Mouse (Mus musculus): ENCODE results near the gene Ephb1. TPM values are rescaled to one million over a fixed set of nuclear protein-coding genes. Genes with fewer than 3 reads are reported as not detected.

Gene Ephb1
- 0.42 and 0.44 TPM in 2 replicates for polyA plus RNA-seq (2016; fragmentation: Nextera tagmentation; extraction: Ambion mirVana)

GRCm38 (mm10) chr9:102354561-102354973, at the start of gene Ephb1:
Ephb1 (minus strand) TSS chr9:102354693.
- WGBS (ENCODE audit: insufficient replicate concordance), result 2% methylated on average over 22 of the region's 22 CpGs
- no peak within 1 kb of the TSS for H3K27ac ChIP-seq
- no peaks in the 10 kb centered on the region for H3K36me3 ChIP-seq
- peaks cover 11% of the 10 kb centered on the region; the same call in 1 of the 2 replicates for H3K4me1 ChIP-seq
- peak; percentile 52 for ATAC-seq
- H3K9me3 ChIP-seq (replicated peaks), result no peaks in the 10 kb centered on the region
- peaks cover 78% of the 10 kb centered on the region for H3K27me3 ChIP-seq (replicated peaks)
- H3K9ac ChIP-seq, result no peak within 1 kb of the TSS
- peak within 1 kb of the TSS; percentile 43 for H3K4me3 ChIP-seq
- H3K4me2 ChIP-seq, result peak within 1 kb of the TSS; percentile 65

GRCm38 (mm10) chr9:102403086-102404021, 48.9 kb upstream of the Ephb1 start:
- Histone ChIP-seq H3K27me3 (replicated peaks) (no peaks in the 10 kb centered on the region), H3K4me2 (no peak overlapping the region), H3K4me1 (no peaks in the 10 kb centered on the region), H3K9me3 (replicated peaks) (no peaks in the 10 kb centered on the region), H3K4me3 (no peak overlapping the region), H3K9ac (no peak overlapping the region), H3K27ac (no peak overlapping the region), H3K36me3 (no peaks in the 10 kb centered on the region)
- ATAC-seq, result no peak
- 23% methylated on average over 18 of the region's 18 CpGs for WGBS (ENCODE audit: insufficient replicate concordance)

GRCm38 (mm10) chr9:102402671-102403070, 48.2 kb upstream of the Ephb1 start:
- Histone ChIP-seq H3K36me3 (no peaks in the 10 kb centered on the region), H3K27me3 (replicated peaks) (no peaks in the 10 kb centered on the region), H3K4me2 (no peak overlapping the region), H3K27ac (no peak overlapping the region), H3K4me3 (no peak overlapping the region), H3K9me3 (replicated peaks) (no peaks in the 10 kb centered on the region), H3K4me1 (no peaks in the 10 kb centered on the region), H3K9ac (no peak overlapping the region)
- ATAC-seq, result peak; percentile 41; the same call in 1 of the 2 replicates
- WGBS (ENCODE audit: insufficient replicate concordance), result 34% methylated on average over 3 of the region's 3 CpGs

DNA sequence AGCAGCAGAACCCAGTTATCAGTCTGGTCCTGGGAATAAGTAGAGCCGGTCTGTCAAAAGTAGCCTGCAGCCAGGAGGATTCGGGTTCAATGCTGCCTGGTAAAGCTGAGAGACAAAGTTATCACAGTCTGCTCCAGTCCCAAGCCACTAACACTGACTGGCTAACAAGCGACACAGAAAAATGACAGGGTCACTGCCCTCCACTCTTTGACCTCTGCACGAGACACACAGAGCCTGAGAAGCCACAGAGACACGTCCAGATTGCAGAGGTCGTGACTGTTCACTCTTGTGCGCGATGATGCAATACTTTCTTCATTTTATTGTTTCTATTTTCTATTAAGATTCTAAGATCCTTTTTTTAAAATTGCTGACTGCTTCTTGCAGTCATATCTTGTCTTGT, 33.8 kb upstream of the Ephb1 start:
- no peak overlapping the region for H3K4me2 ChIP-seq
- H3K4me3 ChIP-seq, result no peak overlapping the region
- H3K4me1 ChIP-seq, result no peaks in the 10 kb centered on the region
- no peak overlapping the region for H3K9ac ChIP-seq
- no peaks in the 10 kb centered on the region for H3K36me3 ChIP-seq
- WGBS (ENCODE audit: insufficient replicate concordance), result 61% methylated on average over 8 of the region's 8 CpGs
- no peak for ATAC-seq
- no peaks in the 10 kb centered on the region for H3K9me3 ChIP-seq (replicated peaks)
- H3K27ac ChIP-seq, result no peak overlapping the region
- H3K27me3 ChIP-seq (replicated peaks), result no peaks in the 10 kb centered on the region

- no peaks in the 10 kb centered on the region for H3K4me1 ChIP-seq
- ATAC-seq, result no peak
- H3K4me3 ChIP-seq, result no peak overlapping the region
- H3K9ac ChIP-seq, result no peak overlapping the region
- H3K4me2 ChIP-seq, result no peak overlapping the region
- no peaks in the 10 kb centered on the region for H3K27me3 ChIP-seq (replicated peaks)
- no peaks in the 10 kb centered on the region for H3K36me3 ChIP-seq
- 76% methylated on average over 9 of the region's 9 CpGs for WGBS (ENCODE audit: insufficient replicate concordance)
- H3K9me3 ChIP-seq (replicated peaks), result no peaks in the 10 kb centered on the region
- H3K27ac ChIP-seq, result no peak overlapping the region
These were observed 32.3 kb upstream of the Ephb1 start for GRCm38 (mm10) chr9:102386816-102387215.

DNA sequence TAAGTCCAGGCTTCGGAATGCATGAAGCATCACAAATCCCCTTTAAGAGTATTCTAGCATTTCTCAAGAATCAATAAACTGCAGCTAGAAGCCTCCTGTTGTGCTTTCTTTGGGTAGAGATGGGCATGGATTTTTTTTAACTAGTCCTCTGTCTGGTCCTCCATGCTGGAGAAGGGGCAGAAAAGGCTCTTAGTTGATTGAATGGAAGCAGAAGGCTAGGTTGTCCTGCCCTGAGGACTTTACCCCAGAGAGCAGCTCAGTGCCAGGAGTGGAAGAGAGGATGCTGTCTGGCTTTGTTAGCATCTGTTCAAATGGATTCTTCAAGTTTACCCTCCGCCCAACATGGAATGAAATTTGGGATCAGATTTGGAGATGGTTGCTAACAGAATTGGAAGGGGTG, 25.7 kb upstream of the Ephb1 start:
- WGBS (ENCODE audit: insufficient replicate concordance), result 56% methylated on average over 2 of the region's 2 CpGs
- H3K4me3 ChIP-seq, result no peak overlapping the region
- H3K4me1 ChIP-seq, result no peaks in the 10 kb centered on the region
- ATAC-seq, result no peak
- no peaks in the 10 kb centered on the region for H3K36me3 ChIP-seq
- no peaks in the 10 kb centered on the region for H3K9me3 ChIP-seq (replicated peaks)
- H3K9ac ChIP-seq, result no peak overlapping the region
- H3K4me2 ChIP-seq, result no peak overlapping the region
- H3K27me3 ChIP-seq (replicated peaks), result no peaks in the 10 kb centered on the region
- no peak overlapping the region for H3K27ac ChIP-seq

GRCm38 (mm10) chr9:102374661-102375060, 20.2 kb upstream of the Ephb1 start:
- Histone ChIP-seq H3K9me3 (replicated peaks) (no peaks in the 10 kb centered on the region), H3K27ac (no peak overlapping the region), H3K4me3 (no peak overlapping the region), H3K4me1 (no peaks in the 10 kb centered on the region), H3K4me2 (no peak overlapping the region), H3K36me3 (no peaks in the 10 kb centered on the region), H3K9ac (no peak overlapping the region), H3K27me3 (replicated peaks) (no peaks in the 10 kb centered on the region)
- ATAC-seq, result no peak
- 77% methylated on average over 5 of the region's 5 CpGs for WGBS (ENCODE audit: insufficient replicate concordance)

GRCm38 (mm10) chr9:102373886-102374285, 19.4 kb upstream of the Ephb1 start:
- H3K9me3 ChIP-seq (replicated peaks), result no peaks in the 10 kb centered on the region
- no peak overlapping the region for H3K4me2 ChIP-seq
- no peak overlapping the region for H3K27ac ChIP-seq
- 72% methylated on average over 5 of the region's 5 CpGs for WGBS (ENCODE audit: insufficient replicate concordance)
- ATAC-seq, result no peak
- H3K36me3 ChIP-seq, result no peaks in the 10 kb centered on the region
- H3K27me3 ChIP-seq (replicated peaks), result no peaks in the 10 kb centered on the region
- H3K4me3 ChIP-seq, result no peak overlapping the region
- H3K9ac ChIP-seq, result no peak overlapping the region
- no peaks in the 10 kb centered on the region for H3K4me1 ChIP-seq

- no peak overlapping the region for H3K4me2 ChIP-seq
- no peak overlapping the region for H3K4me3 ChIP-seq
- no peak overlapping the region for H3K9ac ChIP-seq
- no peaks in the 10 kb centered on the region for H3K4me1 ChIP-seq
- no peak for ATAC-seq
- H3K9me3 ChIP-seq (replicated peaks), result no peaks in the 10 kb centered on the region
- WGBS (ENCODE audit: insufficient replicate concordance), result 75% methylated on average over 3 of the region's 3 CpGs
- H3K27me3 ChIP-seq (replicated peaks), result no peaks in the 10 kb centered on the region
- H3K27ac ChIP-seq, result no peak overlapping the region
- no peaks in the 10 kb centered on the region for H3K36me3 ChIP-seq
These were observed 17.4 kb upstream of the Ephb1 start for GRCm38 (mm10) chr9:102371936-102372335.

- WGBS (ENCODE audit: insufficient replicate concordance), result 44% methylated on average over 14 of the region's 14 CpGs
- Histone ChIP-seq H3K4me3 (no peak overlapping the region), H3K4me1 (no peaks in the 10 kb centered on the region), H3K27me3 (replicated peaks) (no peaks in the 10 kb centered on the region), H3K27ac (no peak overlapping the region), H3K4me2 (no peak overlapping the region), H3K36me3 (no peaks in the 10 kb centered on the region), H3K9me3 (replicated peaks) (no peaks in the 10 kb centered on the region), H3K9ac (no peak overlapping the region)
- ATAC-seq, result no peak
These were observed 16.7 kb upstream of the Ephb1 start for GRCm38 (mm10) chr9:102371036-102371770.

DNA sequence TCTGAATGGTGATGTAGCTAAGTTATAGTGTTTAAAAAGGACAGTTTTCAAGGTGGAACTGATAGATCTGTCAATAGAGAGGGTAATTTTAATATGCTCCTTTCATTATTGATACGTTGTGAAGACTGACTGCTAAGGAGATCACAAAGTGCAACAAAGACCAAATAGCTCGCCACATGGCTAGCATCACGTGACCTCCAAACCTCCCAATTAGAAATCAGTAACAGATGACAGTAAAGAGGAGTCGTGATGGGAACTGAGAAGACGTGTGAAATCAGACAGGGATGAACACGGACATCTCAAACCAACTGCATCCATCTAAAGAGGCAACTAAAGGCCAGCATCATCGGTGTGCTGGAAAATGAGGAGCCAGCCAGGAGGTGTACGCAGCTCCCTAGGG, 15.6 kb upstream of the Ephb1 start:
- Histone ChIP-seq H3K4me1 (no peaks in the 10 kb centered on the region), H3K27ac (no peak overlapping the region), H3K36me3 (no peaks in the 10 kb centered on the region), H3K27me3 (replicated peaks) (no peaks in the 10 kb centered on the region), H3K4me2 (no peak overlapping the region), H3K4me3 (no peak overlapping the region), H3K9ac (no peak overlapping the region), H3K9me3 (replicated peaks) (no peaks in the 10 kb centered on the region)
- 53% methylated on average over 8 of the region's 8 CpGs for WGBS (ENCODE audit: insufficient replicate concordance)
- no peak for ATAC-seq

- no peak overlapping the region for H3K9ac ChIP-seq
- WGBS (ENCODE audit: insufficient replicate concordance), result 44% methylated on average over 3 of the region's 3 CpGs
- no peak for ATAC-seq
- no peaks in the 10 kb centered on the region for H3K36me3 ChIP-seq
- no peaks in the 10 kb centered on the region for H3K4me1 ChIP-seq
- no peak overlapping the region for H3K4me2 ChIP-seq
- H3K9me3 ChIP-seq (replicated peaks), result no peaks in the 10 kb centered on the region
- H3K27ac ChIP-seq, result no peak overlapping the region
- H3K4me3 ChIP-seq, result no peak overlapping the region
- no peaks in the 10 kb centered on the region for H3K27me3 ChIP-seq (replicated peaks)
These were observed 14.6 kb upstream of the Ephb1 start for GRCm38 (mm10) chr9:102369141-102369540.

Data from liver, embryonic 12.5 days (tissue).